27 mouse cellular contexts compared by ENCODE assay signal in the genomic region with DNA sequence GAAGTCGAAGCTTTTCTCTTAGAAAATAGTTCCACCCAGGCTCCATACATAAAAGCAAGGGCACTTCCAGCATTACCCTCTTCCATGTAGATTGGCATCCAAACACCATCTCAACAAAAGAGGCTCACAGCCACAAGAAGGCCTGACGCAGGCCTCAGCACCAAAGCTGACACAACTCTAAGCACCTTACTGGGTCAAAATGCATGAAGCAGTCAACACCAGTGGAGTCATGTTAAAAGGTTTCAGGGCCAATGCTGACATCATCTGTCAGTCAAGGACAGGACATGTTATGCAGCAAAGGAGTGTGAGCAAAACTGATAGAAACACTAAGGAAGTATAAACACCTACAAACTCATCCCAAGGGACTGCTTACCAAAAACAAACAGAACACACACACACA.
"Had no signal": no experiment of that assay in that cellular context is flagged by ENCODE, and none has a peak within 500 bp of the region (broad histone marks: within the 10 kb centered on the region; RNA-seq: fewer than 3 reads in every experiment).

No protein-coding gene starts in this region.

- H3K9me3 ChIP-seq: heart, embryonic 12.5 days; hindbrain, embryonic 10.5 days; hindbrain, embryonic 12.5 days; intestine, embryonic 15.5 days; limb, embryonic 10.5 days; limb, embryonic 12.5 days; liver, embryonic 13.5 days; liver, embryonic 15.5 days had no signal

- H3K36me3 ChIP-seq: heart, embryonic 12.5 days; hindbrain, embryonic 10.5 days; intestine, embryonic 15.5 days; limb, embryonic 10.5 days; limb, embryonic 12.5 days; liver, embryonic 13.5 days; liver, embryonic 15.5 days had no signal

- DNase-seq: gastrocnemius, adult 2 months; gastrocnemius, postnatal 10 days; gastrocnemius, postnatal 25 days; heart, adult 2 months; heart, postnatal 10 days; heart, postnatal 4 days; kidney, adult 18-20 months; kidney, adult 8-10 months; kidney, postnatal 10 days; kidney, postnatal 25 days; kidney, postnatal 4 days; liver; liver, embryonic 13.5 days had no signal

- ATAC-seq: hindbrain, embryonic 16.5 days; inflammation-experienced regulatory T-cells, adult 6 months; intestine, embryonic 15.5 days; intestine, postnatal 0 days had no signal

- H3K4me3 ChIP-seq: gastrocnemius, adult 2 months; heart, adult 2 months; heart, embryonic 12.5 days; hindbrain, embryonic 10.5 days; hindbrain, embryonic 12.5 days; intestine, embryonic 15.5 days; layer of hippocampus, adult 2 months; left cerebral cortex, adult 2 months; limb, embryonic 10.5 days; limb, embryonic 12.5 days; liver, embryonic 13.5 days; liver, embryonic 15.5 days had no signal

- H3K4me2 ChIP-seq: heart, embryonic 12.5 days; hindbrain, embryonic 12.5 days; hindbrain, embryonic 14.5 days; intestine, embryonic 15.5 days; limb, embryonic 12.5 days; liver, embryonic 11.5 days; liver, embryonic 13.5 days; liver, embryonic 15.5 days had no signal

- H3K9ac ChIP-seq: heart, embryonic 12.5 days; hindbrain, embryonic 12.5 days; hindbrain, embryonic 14.5 days; intestine, embryonic 15.5 days; limb, embryonic 12.5 days; liver, embryonic 13.5 days; liver, embryonic 15.5 days had no signal

- H3K27me3 ChIP-seq: heart, embryonic 12.5 days; hindbrain, embryonic 12.5 days; intestine, embryonic 15.5 days; limb, embryonic 12.5 days; liver, embryonic 13.5 days; liver, embryonic 15.5 days had no signal

- H3K4me1 ChIP-seq: liver, embryonic 13.5 days; liver, embryonic 15.5 days had no signal

- H3K27ac ChIP-seq: gastrocnemius, adult 2 months; heart, adult 2 months; hindbrain, embryonic 10.5 days; hindbrain, embryonic 12.5 days; hindbrain, embryonic 14.5 days; intestine, embryonic 15.5 days; layer of hippocampus, adult 2 months; left cerebral cortex, adult 2 months; limb, embryonic 10.5 days; limb, embryonic 12.5 days; liver, embryonic 13.5 days; liver, embryonic 15.5 days had no signal
